Mouse (Mus musculus) stomach, postnatal 0 days (tissue): ENCODE measurements around the gene Zfp384. TPM values are rescaled to one million over a fixed set of nuclear protein-coding genes. Genes with fewer than 3 reads are reported as not detected.

Source experiments
- ATAC-seq: fragments of 200-750 bp; cut with Nextera tagmentation; 2 replicates; pipeline ENCODE4 v1.8.0; 2017; ENCODE audit not compliant: low FRiP score, low TSS enrichment
- DNase-seq: peaks from one replicate; pipeline ENCODE4 v3.0.0-alpha.2; 2016; ENCODE audit warnings: low spot score
- H3K27ac ChIP-seq: fragments of 300-500 bp; sonication (generic); replicated peaks from 2 replicates; pipeline ENCODE4 v1.5.1; 2014; ENCODE audit warnings: mild to moderate bottlenecking, control low read depth
- H3K27me3 ChIP-seq: fragments of 300-500 bp; sonication (generic); 2 replicates; pipeline ENCODE4 v1.6.1; 2014; ENCODE audit warnings: low read length; ENCODE audit not compliant: control insufficient read depth, insufficient read depth
- H3K36me3 ChIP-seq: fragments of 300-500 bp; sonication (generic); 2 replicates; pipeline ENCODE4 v1.6.1; 2014; ENCODE audit warnings: low read length, mixed read lengths; ENCODE audit not compliant: control insufficient read depth, insufficient read depth
- H3K4me1 ChIP-seq: fragments of 300-500 bp; sonication (generic); replicated peaks from 2 replicates; pipeline ENCODE4 v1.6.1; 2014; ENCODE audit warnings: antibody characterized with exemption; ENCODE audit not compliant: control insufficient read depth, insufficient read depth
- H3K4me2 ChIP-seq: fragments of 300-500 bp; sonication (generic); replicated peaks from 2 replicates; pipeline ENCODE4 v1.6.1; 2014; ENCODE audit warnings: low read depth, mild to moderate bottlenecking, control low read depth, moderate library complexity
- H3K4me3 ChIP-seq: fragments of 300-500 bp; sonication (generic); 2 replicates; pipeline ENCODE4 v1.5.1; 2014; ENCODE audit warnings: low read depth, low read length, control low read depth
- H3K9ac ChIP-seq: fragments of 300-500 bp; sonication (generic); 2 replicates; pipeline ENCODE4 v1.6.1; 2014; ENCODE audit warnings: mild to moderate bottlenecking, low read length, control low read depth, mixed read lengths
- H3K9me3 ChIP-seq: fragments of 300-500 bp; sonication (generic); 2 replicates; pipeline ENCODE4 v1.6.1; 2016; ENCODE audit warnings: low read length; ENCODE audit not compliant: control insufficient read depth
- CTCF ChIP-seq: IDR thresholded peaks from 2 replicates; pipeline ENCODE4 v1.5.1; 2016; ENCODE audit warnings: antibody characterized with exemption, low read depth, mild to moderate bottlenecking, moderate library complexity
- EP300 ChIP-seq: optimal IDR thresholded peaks from 2 replicates; pipeline ENCODE3; 2016; ENCODE audit warnings: antibody characterized with exemption
- WGBS: fragments of 180-500 bp; shearing (Covaris S2); extraction: QIAGEN DNeasy Blood & Tissue Kit; methylation state at CpG from one replicate; pipeline ENCODE4 v1.1.7; 2014; 5-methylcytosine and 5-hydroxymethylcytosine counted together
- polyA plus RNA-seq: library from polyadenylated mRNA; unstranded; fragments of >200 nt; fragmentation: Nextera tagmentation; extraction: Ambion mirVana; gene quantifications from 2 replicates; pipeline ENCODE4 v1.2.1, GENCODE M21; 2015

Gene Zfp384
- polyA plus RNA-seq, 1 experiment from 2014 or later: 7.2 TPM

DNA sequence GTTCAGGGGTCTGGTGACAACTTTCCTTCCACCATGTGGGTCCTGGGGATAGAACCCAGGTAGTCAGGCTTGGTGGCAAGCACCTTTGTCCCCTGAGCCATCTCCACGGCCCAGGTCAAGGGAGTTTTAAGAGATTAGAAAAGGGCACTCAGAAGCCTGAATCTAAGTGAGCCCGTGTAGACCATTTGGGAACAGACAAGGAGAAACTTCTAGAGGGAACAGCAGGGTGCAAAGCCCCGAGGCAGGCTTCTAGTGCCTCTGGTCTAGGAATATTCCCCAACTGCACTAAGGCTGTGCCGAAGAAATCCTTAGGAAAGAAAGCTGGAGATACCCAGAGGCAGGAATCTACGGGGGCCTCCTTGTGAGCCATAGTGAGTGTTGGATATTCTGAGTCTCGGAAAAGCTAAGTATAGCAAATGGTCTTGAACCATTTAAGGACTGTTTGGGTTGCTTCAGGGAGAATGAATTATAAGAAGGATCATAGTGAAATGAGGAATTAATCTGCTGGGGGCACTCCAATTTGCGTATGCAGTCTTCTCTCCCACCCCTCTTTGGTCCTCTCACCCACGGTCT lies 13.0 kb upstream of the Zfp384 start:
- peaks cover 2% of the 10 kb centered on the region; the same call in 1 of the 2 replicates for H3K4me1 ChIP-seq
- ATAC-seq (no peak), DNase-seq (no peak)
- no peaks in the 10 kb centered on the region for H3K36me3 ChIP-seq
- H3K4me3 ChIP-seq: no peak overlapping the region
- TF ChIP-seq CTCF (no peak), EP300 (no peak)
- 44% methylated on average over 8 of the region's 8 CpGs for WGBS
- H3K9me3 ChIP-seq: no peaks in the 10 kb centered on the region
- peak overlapping the region; percentile 97 for H3K4me2 ChIP-seq
- H3K27me3 ChIP-seq: peaks cover 7% of the 10 kb centered on the region; the same call in 1 of the 2 replicates
- no peak overlapping the region for H3K9ac ChIP-seq
- no peak overlapping the region for H3K27ac ChIP-seq

DNA sequence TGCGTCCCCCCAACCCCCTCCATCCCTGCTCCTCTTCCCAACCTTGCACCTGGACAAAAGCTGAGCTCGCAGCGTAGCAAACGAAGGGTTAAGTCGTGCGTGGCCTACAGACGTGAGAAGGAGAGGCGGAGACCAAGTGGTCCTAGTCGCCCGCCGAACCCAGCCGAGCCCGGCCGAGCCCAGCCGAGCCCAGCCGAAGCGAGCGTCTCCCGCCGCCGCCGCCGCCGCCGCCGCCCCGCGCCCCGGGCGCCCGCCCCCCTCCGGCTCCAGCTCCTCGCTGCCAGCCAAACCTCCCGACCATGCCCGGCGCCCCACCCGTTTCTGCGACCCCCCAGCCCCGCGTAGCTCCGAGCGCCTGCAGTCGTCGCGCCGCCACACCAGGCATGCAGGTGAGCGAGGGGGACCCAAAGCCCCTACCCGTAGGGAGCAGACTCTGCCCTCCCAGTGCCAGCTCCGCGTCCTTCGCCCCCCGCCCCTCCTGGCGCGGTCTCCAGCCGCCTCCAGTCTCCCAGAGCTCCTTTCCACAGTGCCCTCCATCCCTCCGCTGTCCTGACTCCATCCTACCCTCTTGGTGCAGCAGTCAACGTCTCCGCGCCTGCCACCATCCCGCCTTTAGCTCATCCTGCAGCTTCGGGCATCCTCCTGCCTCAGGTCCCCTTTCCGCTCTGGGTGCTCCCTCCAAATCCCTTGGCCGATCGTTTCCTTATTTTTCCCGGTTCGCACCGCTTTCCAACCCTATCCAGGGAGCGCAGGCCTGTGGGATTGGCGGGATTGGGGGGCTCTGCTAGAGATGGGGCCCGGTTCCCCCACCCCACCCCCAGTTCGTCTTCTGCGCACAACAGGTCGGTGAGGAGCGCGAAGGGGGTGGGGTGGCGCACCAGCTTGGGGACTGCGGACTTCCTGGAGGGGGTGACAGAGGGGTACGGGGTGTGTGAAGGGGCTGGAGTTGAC lies 12.1 kb upstream of the Zfp384 start, which contains the start of gene Pianp:
TSS of gene Pianp (plus strand) at position 144 of the 951 bp plus-strand sequence.
- whole genome bisulfite sequencing: 1% methylated on average over 60 of the region's 78 CpGs
- no peak within 1 kb of the TSS for H3K27ac ChIP-seq
- H3K9me3 ChIP-seq: no peaks in the 10 kb centered on the region
- TF ChIP-seq CTCF (no peak), EP300 (no peak)
- H3K36me3 ChIP-seq: no peaks in the 10 kb centered on the region
- H3K9ac ChIP-seq: peak within 1 kb of the TSS; percentile 62
- peak; percentile 75 for ATAC-seq
- H3K4me3 ChIP-seq: peak within 1 kb of the TSS; percentile 58
- peaks cover 2% of the 10 kb centered on the region; the same call in 1 of the 2 replicates for H3K4me1 ChIP-seq
- H3K4me2 ChIP-seq: peak within 1 kb of the TSS; percentile 97
- peaks cover 7% of the 10 kb centered on the region; the same call in 1 of the 2 replicates for H3K27me3 ChIP-seq
- peak; percentile 87 for DNase-seq

DNA sequence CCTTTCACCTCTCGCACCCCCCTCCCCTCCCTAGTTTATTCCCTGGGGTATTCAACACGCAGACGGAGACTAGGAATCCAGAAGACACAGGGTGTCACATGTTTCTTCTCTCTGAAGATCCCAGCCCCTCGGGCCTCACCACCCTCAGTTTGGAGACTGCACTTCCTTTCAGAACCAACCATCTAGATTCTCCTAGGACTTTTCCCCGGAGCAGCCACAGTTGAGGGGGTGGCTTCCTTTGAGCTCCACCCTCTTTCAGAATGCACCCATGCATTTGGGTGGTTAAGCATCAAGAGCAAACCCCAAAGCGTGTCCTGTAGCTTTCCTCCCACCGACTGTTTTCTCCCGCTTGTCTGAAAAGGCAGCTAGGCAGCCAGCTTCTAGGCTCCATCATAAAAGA lies 10.9 kb upstream of the Zfp384 start:
- 9% methylated on average over 8 of the region's 8 CpGs for WGBS
- no peak for DNase-seq
- ATAC-seq: no peak
- no peak overlapping the region for H3K27ac ChIP-seq
- no peaks in the 10 kb centered on the region for H3K9me3 ChIP-seq
- TF ChIP-seq EP300 (no peak), CTCF (no peak)
- no peak overlapping the region for H3K9ac ChIP-seq
- no peaks in the 10 kb centered on the region for H3K36me3 ChIP-seq
- no peak overlapping the region for H3K4me2 ChIP-seq
- no peak overlapping the region for H3K4me3 ChIP-seq
- peaks cover 7% of the 10 kb centered on the region; the same call in 1 of the 2 replicates for H3K27me3 ChIP-seq
- peaks cover 2% of the 10 kb centered on the region; the same call in 1 of the 2 replicates for H3K4me1 ChIP-seq

DNA sequence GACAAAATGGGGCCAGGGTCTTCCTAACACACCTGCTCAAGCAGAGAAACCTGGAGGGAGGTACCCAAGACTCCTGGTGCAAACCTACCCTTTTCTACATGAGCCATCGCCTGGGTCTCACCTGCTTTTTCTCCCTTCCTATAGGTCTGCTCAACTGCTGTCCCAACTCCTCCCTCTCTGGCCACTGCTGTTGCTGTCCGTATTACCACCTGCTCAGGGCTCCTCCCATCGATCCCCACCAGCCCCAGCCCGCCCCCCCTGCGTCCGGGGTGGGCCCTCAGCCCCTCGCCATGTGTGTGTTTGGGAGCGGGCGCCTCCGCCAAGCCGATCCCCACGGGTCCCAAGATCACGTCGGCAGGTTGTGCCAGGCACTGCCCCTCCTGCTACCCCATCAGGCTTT lies 9.9 kb upstream of the Zfp384 start:
- no peaks in the 10 kb centered on the region for H3K9me3 ChIP-seq
- 36% methylated on average over 14 of the region's 14 CpGs for WGBS

DNA sequence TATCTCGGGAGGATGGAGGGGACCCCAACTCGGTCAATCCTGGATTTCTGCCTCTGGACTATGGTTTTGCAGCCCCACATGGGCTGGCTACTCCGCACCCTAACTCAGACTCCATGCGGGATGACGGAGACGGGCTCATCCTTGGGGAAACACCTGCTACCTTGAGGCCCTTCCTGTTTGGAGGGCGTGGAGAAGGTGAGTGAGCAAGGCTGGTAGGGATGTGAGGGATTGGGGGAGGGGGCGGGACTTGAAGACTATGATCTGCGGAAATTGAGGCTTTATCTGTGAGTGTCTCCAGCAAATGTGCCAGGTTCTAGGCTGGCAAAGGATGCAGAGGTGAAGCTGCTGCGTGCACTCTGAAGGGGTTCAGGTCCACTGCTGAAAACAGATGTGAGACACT lies 9.4 kb upstream of the Zfp384 start:
- Histone ChIP-seq H3K27ac (no peak overlapping the region), H3K27me3 (peaks cover 6% of the 10 kb centered on the region; the same call in 1 of the 2 replicates), H3K4me1 (peaks cover 2% of the 10 kb centered on the region; the same call in 1 of the 2 replicates), H3K4me3 (no peak overlapping the region), H3K36me3 (no peaks in the 10 kb centered on the region), H3K9ac (no peak overlapping the region), H3K4me2 (no peak overlapping the region), H3K9me3 (no peaks in the 10 kb centered on the region)
- no peak for TF ChIP-seq CTCF
- TF ChIP-seq EP300: no peak
- DNase-seq: no peak
- no peak for ATAC-seq
- 25% methylated on average over 10 of the region's 10 CpGs for WGBS

More for the DNA sequence above, 9.9 kb upstream of the Zfp384 start:
- peaks cover 2% of the 10 kb centered on the region; the same call in 1 of the 2 replicates for H3K4me1 ChIP-seq
- no peak overlapping the region for H3K4me3 ChIP-seq
- H3K9ac ChIP-seq: no peak overlapping the region
- TF ChIP-seq CTCF (no peak), EP300 (no peak)
- H3K27me3 ChIP-seq: peaks cover 7% of the 10 kb centered on the region; the same call in 1 of the 2 replicates
- no peak for DNase-seq
- no peak overlapping the region for H3K4me2 ChIP-seq
- H3K27ac ChIP-seq: no peak overlapping the region
- no peak for ATAC-seq
- no peaks in the 10 kb centered on the region for H3K36me3 ChIP-seq
